Mouse (Mus musculus) embryonic fibroblast, embryonic 13.5 days (primary cell): Measurements from ENCODE around the gene Cyp2u1. TPM values are rescaled to one million over a fixed set of nuclear protein-coding genes. Genes with fewer than 3 reads are reported as not detected.

ENCODE experiments used
- H3K27ac ChIP-seq: 2 replicates; pipeline ENCODE4 v1.5.1; 2012; ENCODE audit warnings: low read length, control low read depth, inconsistent platforms; ENCODE audit not compliant: insufficient read depth
- H3K4me1 ChIP-seq: 2 replicates; pipeline ENCODE4 v1.6.1; 2011; ENCODE audit warnings: low read length; ENCODE audit not compliant: control insufficient read depth, insufficient read depth
- H3K4me3 ChIP-seq: 2 replicates; pipeline ENCODE4 v1.5.1; 2011; ENCODE audit warnings: mild to moderate bottlenecking, control low read depth, low read length; ENCODE audit not compliant: insufficient read depth
- CTCF ChIP-seq: IDR thresholded peaks from 2 replicates; pipeline ENCODE4 v1.5.1; 2011; ENCODE audit warnings: mild to moderate bottlenecking, control low read depth, low read length, moderate library complexity, borderline replicate concordance; ENCODE audit not compliant: insufficient read depth
- POLR2A ChIP-seq: IDR thresholded peaks from 2 replicates; pipeline ENCODE4 v1.6.1; 2011; ENCODE audit warnings: low read depth, mild to moderate bottlenecking, control low read depth, low read length, moderate library complexity
- polyA plus RNA-seq: library from polyadenylated mRNA; stranded (reverse); fragments of >200 nt; gene quantifications from 2 replicates; pipeline ENCODE4 v1.2.4, GENCODE M21; 2011; ENCODE audit warnings: low read depth; ENCODE audit not compliant: missing spikeins, insufficient read length

Cyp2u1 gene
- polyA plus RNA-seq, 1 experiment, result 2.5 TPM

DNA sequence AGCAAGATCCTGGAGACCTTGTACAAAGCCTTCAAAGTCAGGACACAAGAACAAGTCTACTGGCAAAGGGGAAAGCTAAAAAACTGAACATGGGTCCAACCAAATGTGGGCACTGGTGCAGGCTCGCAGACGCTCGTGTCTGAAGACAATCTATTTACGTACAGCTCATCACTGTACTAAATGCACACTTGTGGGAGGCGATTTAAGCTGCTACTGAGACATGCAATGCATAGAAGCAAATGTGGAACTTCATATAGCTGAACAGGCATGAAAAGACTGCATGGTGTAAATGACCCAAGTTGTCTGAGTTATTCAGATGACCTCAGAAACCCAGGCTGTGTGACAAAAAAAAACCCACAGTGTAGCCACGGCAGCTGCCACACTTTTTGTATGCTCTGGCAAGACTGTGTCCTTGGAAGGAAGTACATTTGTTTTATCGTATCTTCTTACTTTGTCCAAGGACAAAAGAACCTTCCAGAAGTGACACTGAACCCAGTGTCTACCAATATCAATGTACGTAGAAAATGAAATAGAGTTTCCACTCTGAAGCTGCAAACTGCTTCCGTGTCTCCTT lies 43.5 kb downstream of the Cyp2u1 start:
- Histone ChIP-seq H3K27ac (no peak overlapping the region), H3K4me3 (no peak overlapping the region), H3K4me1 (peaks cover 4% of the 10 kb centered on the region)
- TF ChIP-seq POLR2A, result no peak
- no peak for TF ChIP-seq CTCF

DNA sequence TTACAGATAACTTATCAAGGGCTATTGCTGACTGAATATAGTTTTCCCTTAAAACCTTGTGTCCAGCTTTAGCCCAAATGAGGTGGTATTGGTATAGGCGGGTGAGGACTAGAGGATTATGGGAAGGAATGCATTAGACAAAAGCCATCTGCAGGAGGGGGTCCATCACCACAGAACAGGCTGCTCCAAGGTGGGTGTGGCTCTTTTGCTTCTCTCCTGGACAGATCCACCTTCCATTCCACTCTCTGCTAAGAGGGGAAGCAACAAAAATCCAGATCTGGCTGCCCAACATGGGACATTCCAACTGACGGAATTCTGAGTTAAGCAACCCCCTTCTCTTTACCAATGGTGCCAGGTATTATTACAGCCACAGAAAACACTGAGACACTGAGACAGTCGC lies 44.1 kb downstream of the Cyp2u1 start:
- Histone ChIP-seq H3K27ac (no peak overlapping the region), H3K4me1 (peaks cover 4% of the 10 kb centered on the region), H3K4me3 (no peak overlapping the region)
- TF ChIP-seq POLR2A (no peak), CTCF (no peak)

- TF ChIP-seq POLR2A (no peak), CTCF (no peak)
- Histone ChIP-seq H3K4me3 (no peak overlapping the region), H3K4me1 (peaks cover 4% of the 10 kb centered on the region), H3K27ac (no peak overlapping the region)
These were observed 47.5 kb downstream of the Cyp2u1 start for GRCm38 (mm10) chr3:131255399-131255981.

DNA sequence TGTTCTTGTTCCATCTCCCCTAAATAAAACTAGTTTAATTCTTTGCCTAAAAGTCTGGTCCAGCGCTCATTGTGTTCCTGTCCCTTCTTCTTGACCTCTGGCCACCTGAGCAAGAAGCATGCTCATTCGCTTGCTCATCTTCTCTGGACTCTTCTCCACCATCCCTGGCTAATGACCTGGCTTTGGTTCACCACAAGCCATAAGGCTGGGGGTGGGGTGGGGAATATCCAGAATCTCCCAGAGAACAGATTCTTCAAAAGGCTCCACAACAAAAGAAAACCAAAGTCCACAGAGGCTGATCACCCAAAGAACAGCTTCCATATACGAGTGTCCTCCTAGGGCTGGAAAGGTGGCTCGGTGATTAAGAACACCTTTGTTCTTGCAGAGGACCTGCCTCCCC lies 48.0 kb downstream of the Cyp2u1 start:
- Histone ChIP-seq H3K4me3 (no peak overlapping the region), H3K4me1 (peaks cover 4% of the 10 kb centered on the region), H3K27ac (no peak overlapping the region)
- no peak for TF ChIP-seq POLR2A
- no peak for TF ChIP-seq CTCF

DNA sequence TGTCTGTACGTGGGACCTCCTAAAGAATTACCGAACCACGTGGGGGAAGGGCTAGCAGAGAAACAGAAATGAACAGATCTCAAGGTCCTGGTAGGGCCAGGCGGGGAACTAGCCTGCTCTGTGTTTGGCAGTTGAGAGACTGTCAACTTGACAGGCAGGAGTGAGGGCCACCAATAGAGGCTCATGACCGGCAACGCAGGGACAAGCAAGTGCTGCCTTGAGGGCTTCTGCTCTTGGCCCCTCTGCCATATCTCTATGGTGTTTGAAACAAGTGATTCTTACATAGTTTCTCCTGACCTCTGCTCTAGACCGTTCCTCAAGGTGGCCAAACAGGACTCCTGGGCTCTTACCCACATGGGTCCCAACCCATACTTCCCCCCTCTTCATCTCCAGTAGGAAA lies 51.4 kb downstream of the Cyp2u1 start:
- H3K4me3 ChIP-seq, result no peak overlapping the region
- TF ChIP-seq POLR2A (no peak), CTCF (no peak)
- no peaks in the 10 kb centered on the region for H3K4me1 ChIP-seq
- no peak overlapping the region for H3K27ac ChIP-seq

DNA sequence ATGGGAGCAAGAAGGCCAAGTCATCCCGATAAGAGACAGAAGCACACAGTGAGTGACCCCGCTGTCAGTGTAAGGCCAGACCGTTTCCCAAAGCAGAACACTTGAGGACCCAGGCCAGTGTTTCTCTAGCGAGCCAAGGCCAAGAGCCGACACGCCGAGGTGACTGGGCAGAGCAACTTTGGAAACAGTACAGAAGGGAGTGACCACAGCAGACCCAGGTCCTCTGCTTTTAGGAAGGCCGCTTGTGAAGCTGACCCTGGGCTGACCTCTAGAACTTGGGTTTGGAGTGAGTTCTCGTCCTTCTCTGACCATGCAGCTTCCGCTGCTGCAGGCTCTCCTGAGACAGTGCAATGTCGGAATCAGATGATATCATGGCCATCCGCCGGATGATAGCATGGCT lies 52.0 kb downstream of the Cyp2u1 start:
- TF ChIP-seq POLR2A (no peak), CTCF (no peak)
- Histone ChIP-seq H3K4me1 (no peaks in the 10 kb centered on the region), H3K27ac (no peak overlapping the region), H3K4me3 (no peak overlapping the region)

GRCm38 (mm10) chr3:131250283-131250682 lies 52.7 kb downstream of the Cyp2u1 start:
- no peak overlapping the region for H3K4me3 ChIP-seq
- no peaks in the 10 kb centered on the region for H3K4me1 ChIP-seq
- H3K27ac ChIP-seq, result no peak overlapping the region
- TF ChIP-seq CTCF (no peak), POLR2A (no peak)

- Histone ChIP-seq H3K27ac (no peak overlapping the region), H3K4me1 (no peaks in the 10 kb centered on the region), H3K4me3 (no peak overlapping the region)
- TF ChIP-seq POLR2A, result no peak
- TF ChIP-seq CTCF, result no peak
These were observed 54.6 kb downstream of the Cyp2u1 start for GRCm38 (mm10) chr3:131248444-131248843.

DNA sequence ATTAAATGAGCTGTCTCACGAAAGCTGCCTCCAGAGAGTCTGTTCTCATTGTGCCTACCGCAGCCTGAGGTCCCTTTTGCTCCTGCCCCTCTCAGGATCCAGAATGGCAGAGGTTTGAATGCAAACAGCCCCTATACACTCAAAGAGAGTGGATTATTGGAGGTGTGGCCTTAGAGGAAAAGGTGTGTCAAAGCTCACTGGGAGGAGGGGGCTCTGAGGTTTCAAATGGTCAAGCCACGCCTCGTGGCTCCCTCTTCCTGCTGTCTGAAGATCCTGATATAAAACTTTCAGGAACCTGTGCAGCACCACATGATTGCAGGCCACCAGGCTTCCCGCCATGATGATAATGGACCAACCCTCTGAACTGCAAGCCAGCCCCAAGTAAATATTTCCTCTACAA lies 55.2 kb downstream of the Cyp2u1 start:
- TF ChIP-seq POLR2A (no peak), CTCF (no peak)
- no peak overlapping the region for H3K27ac ChIP-seq
- no peaks in the 10 kb centered on the region for H3K4me1 ChIP-seq
- H3K4me3 ChIP-seq, result no peak overlapping the region

DNA sequence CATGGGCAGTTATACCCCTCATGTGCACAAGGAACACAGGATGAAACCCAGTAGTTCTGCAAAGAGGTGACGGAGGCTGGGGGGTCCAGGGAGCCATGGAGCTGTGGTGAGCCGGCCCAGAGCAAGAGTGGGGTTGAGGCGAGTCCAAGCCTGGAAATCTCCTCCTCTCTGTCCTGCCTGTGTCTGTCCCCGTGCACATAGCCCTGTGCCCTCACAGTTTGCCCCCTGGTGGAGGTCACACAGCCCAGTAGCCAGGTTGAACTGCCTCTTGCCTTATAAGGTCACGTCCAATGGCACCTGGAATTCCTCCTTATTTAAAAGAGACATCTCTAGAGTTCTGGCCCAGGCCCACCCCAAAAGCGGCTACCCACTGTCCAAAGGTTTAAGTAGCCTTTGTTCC lies 55.6 kb downstream of the Cyp2u1 start:
- Histone ChIP-seq H3K27ac (no peak overlapping the region), H3K4me3 (no peak overlapping the region), H3K4me1 (no peaks in the 10 kb centered on the region)
- TF ChIP-seq POLR2A (no peak), CTCF (no peak)

DNA sequence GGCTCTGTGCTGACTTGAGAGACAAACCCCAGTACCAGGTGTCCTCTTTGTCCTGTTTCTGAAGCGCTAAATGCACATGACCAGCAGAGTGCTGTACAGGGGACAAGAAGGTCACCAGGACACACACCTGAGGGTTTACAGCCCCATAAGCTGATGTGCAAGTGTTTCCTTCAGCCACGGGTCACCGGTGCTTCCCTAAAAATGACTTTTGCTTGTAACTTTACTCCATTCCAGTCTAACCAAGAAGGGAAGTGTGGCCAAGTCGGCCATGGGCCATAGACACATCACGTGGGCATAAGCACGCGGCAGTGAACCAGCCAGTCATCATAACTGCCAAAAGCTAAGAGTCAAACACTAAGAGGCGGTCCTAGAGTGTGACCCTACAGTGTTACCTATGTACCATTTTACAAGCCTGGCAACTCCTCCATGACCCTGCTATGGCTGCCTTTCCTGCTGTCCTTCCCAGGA lies 56.4 kb downstream of the Cyp2u1 start:
- H3K27ac ChIP-seq, result no peak overlapping the region
- no peak overlapping the region for H3K4me3 ChIP-seq
- TF ChIP-seq POLR2A (no peak), CTCF (no peak)
- H3K4me1 ChIP-seq, result no peaks in the 10 kb centered on the region
